In the genomic region with DNA sequence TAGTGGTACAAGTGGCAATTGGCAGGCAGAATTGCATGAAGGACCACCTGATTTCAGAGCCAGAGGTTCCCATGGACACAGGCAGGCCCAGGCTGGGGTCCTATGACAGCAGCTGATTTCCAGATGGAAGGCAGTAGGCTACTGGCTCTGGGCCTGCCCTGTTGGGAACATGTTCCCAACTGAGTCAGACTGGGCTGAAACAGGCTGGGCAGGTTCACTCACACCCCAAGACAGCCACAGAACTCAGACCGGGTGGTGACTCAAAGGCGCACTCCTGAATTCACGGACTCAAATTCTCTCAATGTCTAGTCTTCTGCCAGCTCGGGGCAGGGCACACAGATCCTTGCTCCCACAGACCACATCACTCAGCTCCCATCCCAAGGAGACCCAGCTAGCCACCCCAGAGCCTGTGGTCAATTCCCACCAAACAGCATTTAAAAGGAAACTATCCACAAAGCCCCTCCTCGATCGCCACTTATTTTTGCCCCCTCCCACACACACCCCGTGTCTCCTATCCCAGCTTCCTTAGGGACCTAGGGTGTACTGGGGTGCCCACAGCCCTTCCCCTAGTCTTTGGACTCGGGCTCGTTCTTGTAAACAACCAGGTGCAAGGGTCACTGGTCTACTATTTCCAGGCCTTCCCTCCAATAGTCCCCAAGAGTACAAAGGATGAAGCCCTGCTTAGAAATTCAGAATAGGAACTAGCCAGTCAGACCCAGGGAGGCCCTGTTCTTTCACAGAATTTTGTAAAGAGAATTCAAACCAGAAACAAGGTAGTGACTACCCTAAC, we compare ENCODE assay signal across 11 mouse cellular contexts. TPM values are rescaled to one million over a fixed set of nuclear protein-coding genes. Genes with fewer than 3 reads are reported as not detected.
A peak's percentile ranks its signal among the peaks of the same experiment; 100 is the strongest.
DNase-seq lines count a peak whose midpoint lies in the region; ATAC-seq and TF ChIP-seq lines count a peak whose summit lies in the region.
"Had no signal": no experiment of that assay in that cellular context is flagged by ENCODE, and none has a peak within 500 bp of the region (broad histone marks: within the 10 kb centered on the region; RNA-seq: fewer than 3 reads in every experiment).

No protein-coding gene starts in this region.

- H3K4me1 ChIP-seq in embryonic facial prominence, embryonic 14.5 days (ENCODE audit: control insufficient read depth, insufficient read depth, low read length): peaks cover 58% of the 10 kb centered on the region
- H3K4me1 ChIP-seq in kidney, postnatal 0 days (replicated peaks; ENCODE audit: insufficient read depth, low read length): peaks cover 62% of the 10 kb centered on the region
- H3K4me1 ChIP-seq: hindbrain, embryonic 15.5 days had no signal

- peak; percentile 22 to 42 for DNase-seq in heart, adult 18-20 months
- DNase-seq in heart, postnatal 36 days: no peak
- peak; percentile 64 for DNase-seq in embryonic facial prominence, embryonic 14.5 days (ENCODE audit: low spot score)
- no peak for DNase-seq in kidney, postnatal 0 days (ENCODE audit: low spot score)
- DNase-seq in lung, postnatal 14 days: peak; percentile 58
- no peak for DNase-seq in testis, postnatal 10 days (ENCODE audit: low spot score)
- no peak for DNase-seq in right cerebral cortex, postnatal 14 days
- DNase-seq in frontal cortex, adult 2 months (ENCODE audit: extremely low spot score in 1 of 2, low spot score in 1 of 2): no peak
- DNase-seq: adrenal gland, adult 8-10 months; thymus, adult 18-20 months had no signal

- peaks cover 26% of the 10 kb centered on the region for H3K36me3 ChIP-seq in embryonic facial prominence, embryonic 14.5 days (ENCODE audit: control insufficient read depth, insufficient read depth, low read length)
- H3K36me3 ChIP-seq in kidney, postnatal 0 days (ENCODE audit: insufficient read depth, low read length): peaks cover 13% of the 10 kb centered on the region; the same call in 1 of the 2 replicates
- H3K36me3 ChIP-seq: hindbrain, embryonic 15.5 days had no signal

- H3K9ac ChIP-seq in embryonic facial prominence, embryonic 14.5 days (ENCODE audit: low read depth, low read length): peak overlapping the region; percentile 49
- H3K9ac ChIP-seq in kidney, postnatal 0 days (ENCODE audit: low read depth, low read length): peak overlapping the region; percentile 45; the same call in 1 of the 2 replicates
- H3K9ac ChIP-seq: hindbrain, embryonic 15.5 days had no signal

- intact Hi-C loops in heart, postnatal 36 days (cut with DNase I): no loop called here

- ATAC-seq in embryonic facial prominence, embryonic 14.5 days (ENCODE audit: low read depth): no peak
- ATAC-seq in kidney, postnatal 0 days (replicated peaks; ENCODE audit: low FRiP score, low read depth): no peak

- H3K27ac ChIP-seq in embryonic facial prominence, embryonic 14.5 days (replicated peaks; ENCODE audit: low read depth, low read length): peak overlapping the region; percentile 65
- peak overlapping the region; percentile 93 for H3K27ac ChIP-seq in kidney, postnatal 0 days
- H3K27ac ChIP-seq: hindbrain, embryonic 15.5 days had no signal

- no peak overlapping the region for H3K4me3 ChIP-seq in embryonic facial prominence, embryonic 14.5 days (ENCODE audit: low read depth, low read length)
- H3K4me3 ChIP-seq in kidney, postnatal 0 days (replicated peaks; ENCODE audit: low read depth, low read length): no peak overlapping the region
- H3K4me3 ChIP-seq: hindbrain, embryonic 15.5 days had no signal

- H3K27me3 ChIP-seq in embryonic facial prominence, embryonic 14.5 days (replicated peaks; ENCODE audit: control insufficient read depth, insufficient read depth, low read length): no peaks in the 10 kb centered on the region
- H3K27me3 ChIP-seq in kidney, postnatal 0 days (ENCODE audit: insufficient read depth, low read length): no peaks in the 10 kb centered on the region
- H3K27me3 ChIP-seq: hindbrain, embryonic 15.5 days had no signal

- WGBS in embryonic facial prominence, embryonic 14.5 days: 45% methylated on average over 9 of the region's 9 CpGs
- 44% methylated on average over 9 of the region's 9 CpGs for WGBS in kidney, postnatal 0 days

- H3K9me3 ChIP-seq in embryonic facial prominence, embryonic 14.5 days (ENCODE audit: control insufficient read depth, low read length): no peaks in the 10 kb centered on the region
- no peaks in the 10 kb centered on the region for H3K9me3 ChIP-seq in kidney, postnatal 0 days (replicated peaks; ENCODE audit: low read length)
- H3K9me3 ChIP-seq: hindbrain, embryonic 15.5 days had no signal

- H3K4me2 ChIP-seq in embryonic facial prominence, embryonic 14.5 days (ENCODE audit: low read depth, low read length): peak overlapping the region; percentile 44
- peak overlapping the region; percentile 43 for H3K4me2 ChIP-seq in kidney, postnatal 0 days (ENCODE audit: low read length)
- H3K4me2 ChIP-seq: hindbrain, embryonic 15.5 days had no signal

- TF ChIP-seq CTCF in kidney, postnatal 0 days (IDR thresholded peaks at IDR 0.05; ENCODE audit: low read depth): no peak

RNA-seq across cellular contexts. Expression of a gene that starts 11.8 kb away (rescaled TPM):
- total RNA-seq in heart, adult 18-20 months (2021): 10 to 100 TPM; 18.7 to 34.2 TPM
- 10 to 100 TPM; 20.6 to 20.7 TPM for total RNA-seq in heart, postnatal 36 days (2021)
- 57.1 and 58.4 TPM in 2 replicates for polyA plus RNA-seq in embryonic facial prominence, embryonic 14.5 days (2014; fragmentation: Nextera tagmentation; extraction: Ambion mirVana)
- 183 and 227 TPM in 2 replicates for polyA plus RNA-seq in kidney, postnatal 0 days (2015; fragmentation: Nextera tagmentation; extraction: Ambion mirVana)
- polyA plus RNA-seq in frontal cortex, adult 2 months (2012; rRNA removed): 45.0 and 46.5 TPM in 2 replicates

RNA-seq across cellular contexts. Expression of a gene that starts 24.9 kb away (rescaled TPM):
- total RNA-seq in heart, adult 18-20 months (2021): 10 to 100 TPM; 23.0 to 23.1 TPM
- total RNA-seq in heart, postnatal 36 days (2021): 10 to 100 TPM; 23.0 to 24.6 TPM
- polyA plus RNA-seq in embryonic facial prominence, embryonic 14.5 days (2014; fragmentation: Nextera tagmentation; extraction: Ambion mirVana): 63.3 and 68.3 TPM in 2 replicates
- polyA plus RNA-seq in kidney, postnatal 0 days (2015; fragmentation: Nextera tagmentation; extraction: Ambion mirVana): 83.0 and 83.1 TPM in 2 replicates
- 58.1 and 59.1 TPM in 2 replicates for polyA plus RNA-seq in frontal cortex, adult 2 months (2012; rRNA removed)

RNA-seq across cellular contexts. Expression of a gene that starts 26.9 kb away (rescaled TPM):
- total RNA-seq in heart, adult 18-20 months (2021): under 1 TPM; 0.36 to 0.45 TPM
- under 1 TPM; 0.51 to 0.75 TPM for total RNA-seq in heart, postnatal 36 days (2021)
- 15.6 and 20.6 TPM in 2 replicates for polyA plus RNA-seq in embryonic facial prominence, embryonic 14.5 days (2014; fragmentation: Nextera tagmentation; extraction: Ambion mirVana)
- 0.46 and 0.62 TPM in 2 replicates for polyA plus RNA-seq in kidney, postnatal 0 days (2015; fragmentation: Nextera tagmentation; extraction: Ambion mirVana)
- 25.8 and 25.9 TPM in 2 replicates for polyA plus RNA-seq in frontal cortex, adult 2 months (2012; rRNA removed)

RNA-seq across cellular contexts. Expression of a gene that starts 28.9 kb away (rescaled TPM):
- 10 to 100 TPM in 1 of 2 experiments, 1 to 10 TPM in 1; 3.7 to 11.1 TPM for total RNA-seq in heart, adult 18-20 months (2021)
- total RNA-seq in heart, postnatal 36 days (2021): 1 to 10 TPM; 7.6 to 7.7 TPM
- 12.5 and 14.7 TPM in 2 replicates for polyA plus RNA-seq in embryonic facial prominence, embryonic 14.5 days (2014; fragmentation: Nextera tagmentation; extraction: Ambion mirVana)
- polyA plus RNA-seq in kidney, postnatal 0 days (2015; fragmentation: Nextera tagmentation; extraction: Ambion mirVana): 22.8 and 23.3 TPM in 2 replicates
- 9.3 and 10.0 TPM in 2 replicates for polyA plus RNA-seq in frontal cortex, adult 2 months (2012; rRNA removed)

RNA-seq across cellular contexts. Expression of a gene that starts 28.9 kb away (rescaled TPM):
- not detected for total RNA-seq in heart, adult 18-20 months (2021)
- total RNA-seq in heart, postnatal 36 days (2021): not detected
- 0.42 and 0.52 TPM in 2 replicates for polyA plus RNA-seq in embryonic facial prominence, embryonic 14.5 days (2014; fragmentation: Nextera tagmentation; extraction: Ambion mirVana)
- polyA plus RNA-seq in kidney, postnatal 0 days (2015; fragmentation: Nextera tagmentation; extraction: Ambion mirVana): not detected in 2 replicates
- 1.7 and 1.8 TPM in 2 replicates for polyA plus RNA-seq in frontal cortex, adult 2 months (2012; rRNA removed)
- total RNA-seq: adrenal gland, adult 8-10 months had no signal

Comparison
In these comparisons a context has a peak if more than half of its experiments do, and no peak if none do; other contexts are left out.
1. DNase-seq: peak in heart, adult 18-20 months (2 of 2), embryonic facial prominence, embryonic 14.5 days (single experiment) and lung, postnatal 14 days (single experiment); none in heart, postnatal 36 days (0 of 2), kidney, postnatal 0 days (single experiment), testis, postnatal 10 days (single experiment), right cerebral cortex, postnatal 14 days (single experiment) and frontal cortex, adult 2 months (0 of 2).
2. RNA of a gene that starts 26.9 kb away (polyA plus RNA-seq): 25.8 to 25.9 TPM in frontal cortex, adult 2 months and 15.6 to 20.6 TPM in embryonic facial prominence, embryonic 14.5 days; 0.46 to 0.62 TPM in kidney, postnatal 0 days; every median in the first group is over 10 times any median in the second.